Mouse (Mus musculus) spleen, embryonic (tissue): Measurements from ENCODE around the gene Rabggtb.

Source experiments
- CTCF ChIA-PET: fragments of 350-600 bp; sonication (Branson Sonifier 250); formaldehyde crosslinking; loops from one replicate; lab custom pipeline; 2022; lab: Charles Lee

Rabggtb gene

GRCm38 (mm10) chr3:153912546-153913509 is at the start of gene Rabggtb:
TSS of gene Rabggtb (minus strand) at chr3:153913009.
- CTCF ChIA-PET, result no interaction called here

- CTCF ChIA-PET, result interaction anchor here (0.9 kb wide), 1 partner anchor 1542 kb away, joined by 3 read pairs; no protein-coding TSS in a partner anchor
These were observed 49.0 kb upstream of the Rabggtb start for GRCm38 (mm10) chr3:153961632-153962389.

GRCm38 (mm10) chr3:153960884-153961283 is 48.1 kb upstream of the Rabggtb start:
- CTCF ChIA-PET, result interaction anchor here (0.9 kb wide), 1 partner anchor 1541 kb away, joined by 3 read pairs; no protein-coding TSS in a partner anchor

- CTCF ChIA-PET, result no interaction called here
These were observed 47.0 kb upstream of the Rabggtb start for GRCm38 (mm10) chr3:153959731-153960207.

- CTCF ChIA-PET, result no interaction called here
These were observed 46.4 kb upstream of the Rabggtb start for GRCm38 (mm10) chr3:153959035-153959730.

GRCm38 (mm10) chr3:153957916-153958315 is 45.1 kb upstream of the Rabggtb start:
- CTCF ChIA-PET, result no interaction called here

- CTCF ChIA-PET, result no interaction called here
These were observed 35.4 kb upstream of the Rabggtb start for GRCm38 (mm10) chr3:153948176-153948575.

- CTCF ChIA-PET, result no interaction called here
These were observed 34.5 kb upstream of the Rabggtb start for GRCm38 (mm10) chr3:153947271-153947670.

- CTCF ChIA-PET, result interaction anchor here (0.5 kb wide), 1 partner anchor 1471 kb away, joined by 4 read pairs; no protein-coding TSS in a partner anchor
These were observed 31.7 kb upstream of the Rabggtb start, which contains the start of gene Acadm for GRCm38 (mm10) chr3:153944335-153944990. TSS of gene Acadm (minus strand) at chr3:153944632.

GRCm38 (mm10) chr3:153943901-153944334 is 31.1 kb upstream of the Rabggtb start:
- CTCF ChIA-PET, result no interaction called here

GRCm38 (mm10) chr3:153943003-153943640 is 30.3 kb upstream of the Rabggtb start:
- CTCF ChIA-PET, result interaction anchor here (0.7 kb wide), 1 partner anchor 1597 kb away, joined by 3 read pairs; the partner anchor contains the start of gene Usp33

- CTCF ChIA-PET, result no interaction called here
These were observed 28.8 kb upstream of the Rabggtb start for GRCm38 (mm10) chr3:153941613-153942012.

GRCm38 (mm10) chr3:153940486-153940885 is 27.7 kb upstream of the Rabggtb start:
- CTCF ChIA-PET, result interaction anchor here (0.6 kb wide), 1 partner anchor 148 kb away, joined by 3 read pairs; no protein-coding TSS in a partner anchor

- CTCF ChIA-PET, result interaction anchor here (0.6 kb wide), 1 partner anchor 148 kb away, joined by 3 read pairs; no protein-coding TSS in a partner anchor
These were observed 27.2 kb upstream of the Rabggtb start for GRCm38 (mm10) chr3:153940021-153940420.

GRCm38 (mm10) chr3:153937116-153937810 is 24.5 kb upstream of the Rabggtb start:
- CTCF ChIA-PET, result no interaction called here

- CTCF ChIA-PET, result no interaction called here
These were observed 23.1 kb upstream of the Rabggtb start for GRCm38 (mm10) chr3:153935878-153936277.

GRCm38 (mm10) chr3:153932461-153932860 is 19.7 kb upstream of the Rabggtb start:
- CTCF ChIA-PET, result no interaction called here

- CTCF ChIA-PET, result no interaction called here
These were observed 16.7 kb upstream of the Rabggtb start for GRCm38 (mm10) chr3:153929526-153929925.

- CTCF ChIA-PET, result interaction anchor here (0.7 kb wide), 1 partner anchor 18 kb away, joined by 18 read pairs; no protein-coding TSS in a partner anchor
These were observed 13.5 kb upstream of the Rabggtb start for GRCm38 (mm10) chr3:153926333-153926732.
